Mouse (Mus musculus) embryonic fibroblast, embryonic 13.5 days (primary cell): ENCODE measurements around the gene Bmp2k.

ENCODE experiments used
- CTCF ChIP-seq: IDR thresholded peaks from 2 replicates; pipeline ENCODE4 v1.5.1; 2011; ENCODE audit warnings: mild to moderate bottlenecking, control low read depth, low read length, moderate library complexity, borderline replicate concordance; ENCODE audit not compliant: insufficient read depth
- POLR2A ChIP-seq: IDR thresholded peaks from 2 replicates; pipeline ENCODE4 v1.6.1; 2011; ENCODE audit warnings: low read depth, mild to moderate bottlenecking, control low read depth, low read length, moderate library complexity

- TF ChIP-seq CTCF (no peak), POLR2A (no peak)
Observed at GRCm38 (mm10) chr5:97002336-97002735, 4.8 kb downstream of the Bmp2k start.
